Mouse (Mus musculus) liver, embryonic 11.5 days (tissue): ENCODE data around the gene 1700061G19Rik. TPM values are rescaled to one million over a fixed set of nuclear protein-coding genes. Genes with fewer than 3 reads are reported as not detected.

ENCODE experiments used
- ATAC-seq: fragments of 200-750 bp; cut with Nextera tagmentation; replicated peaks from 2 replicates; pipeline ENCODE4 v1.8.0; 2017; ENCODE audit warnings: moderate number of reproducible peaks, mild to moderate bottlenecking, moderate TSS enrichment, moderate library complexity; ENCODE audit not compliant: low FRiP score
- DNase-seq: peaks from one replicate; pipeline ENCODE4 v3.0.0-alpha.2; 2017; ENCODE audit warnings: low spot score
- H3K27ac ChIP-seq: fragments of 300-500 bp; sonication (generic); 2 replicates; pipeline ENCODE4 v1.5.1; 2014; ENCODE audit warnings: mild to moderate bottlenecking, low read depth, low read length, control low read depth
- H3K27me3 ChIP-seq: fragments of 300-500 bp; sonication (generic); replicated peaks from 2 replicates; pipeline ENCODE4 v1.6.1; 2014; ENCODE audit warnings: low read length, mixed read lengths; ENCODE audit not compliant: control insufficient read depth, insufficient read depth
- H3K36me3 ChIP-seq: fragments of 300-500 bp; sonication (generic); 2 replicates; pipeline ENCODE4 v1.6.1; 2014; ENCODE audit warnings: mild to moderate bottlenecking, low read length, moderate library complexity, mixed read lengths; ENCODE audit not compliant: control insufficient read depth, insufficient read depth
- H3K4me1 ChIP-seq: fragments of 300-500 bp; sonication (generic); replicated peaks from 2 replicates; pipeline ENCODE4 v1.6.1; 2014; ENCODE audit warnings: low read length, mixed read lengths; ENCODE audit not compliant: control insufficient read depth, insufficient read depth
- H3K4me2 ChIP-seq: fragments of 300-500 bp; sonication (generic); 2 replicates; pipeline ENCODE4 v1.6.1; 2014; ENCODE audit warnings: mild to moderate bottlenecking, control low read depth, moderate library complexity
- H3K4me3 ChIP-seq: fragments of 300-500 bp; sonication (generic); 2 replicates; pipeline ENCODE4 v1.5.1; 2014; ENCODE audit warnings: low read depth, low read length, control low read depth
- H3K9ac ChIP-seq: fragments of 300-500 bp; sonication (generic); 2 replicates; pipeline ENCODE4 v1.6.1; 2014; ENCODE audit warnings: low read depth, low read length, control low read depth
- H3K9me3 ChIP-seq: fragments of 300-500 bp; sonication (generic); 2 replicates; pipeline ENCODE4 v1.6.1; 2016; ENCODE audit warnings: low read length, inconsistent platforms, mixed read lengths; ENCODE audit not compliant: control insufficient read depth
- WGBS: fragments of 180-500 bp; shearing (Covaris S2); extraction: QIAGEN DNeasy Blood & Tissue Kit; methylation state at CpG from one replicate; pipeline ENCODE4 v1.1.7; 2014; 5-methylcytosine and 5-hydroxymethylcytosine counted together
- polyA plus RNA-seq: library from polyadenylated mRNA; unstranded; fragments of >200 nt; fragmentation: Nextera tagmentation; extraction: Ambion mirVana; gene quantifications from 2 replicates; pipeline ENCODE4 v1.2.1, GENCODE M21; 2014

The 1700061G19Rik gene
- polyA plus RNA-seq, result 0.26 TPM in 2 replicates

DNA sequence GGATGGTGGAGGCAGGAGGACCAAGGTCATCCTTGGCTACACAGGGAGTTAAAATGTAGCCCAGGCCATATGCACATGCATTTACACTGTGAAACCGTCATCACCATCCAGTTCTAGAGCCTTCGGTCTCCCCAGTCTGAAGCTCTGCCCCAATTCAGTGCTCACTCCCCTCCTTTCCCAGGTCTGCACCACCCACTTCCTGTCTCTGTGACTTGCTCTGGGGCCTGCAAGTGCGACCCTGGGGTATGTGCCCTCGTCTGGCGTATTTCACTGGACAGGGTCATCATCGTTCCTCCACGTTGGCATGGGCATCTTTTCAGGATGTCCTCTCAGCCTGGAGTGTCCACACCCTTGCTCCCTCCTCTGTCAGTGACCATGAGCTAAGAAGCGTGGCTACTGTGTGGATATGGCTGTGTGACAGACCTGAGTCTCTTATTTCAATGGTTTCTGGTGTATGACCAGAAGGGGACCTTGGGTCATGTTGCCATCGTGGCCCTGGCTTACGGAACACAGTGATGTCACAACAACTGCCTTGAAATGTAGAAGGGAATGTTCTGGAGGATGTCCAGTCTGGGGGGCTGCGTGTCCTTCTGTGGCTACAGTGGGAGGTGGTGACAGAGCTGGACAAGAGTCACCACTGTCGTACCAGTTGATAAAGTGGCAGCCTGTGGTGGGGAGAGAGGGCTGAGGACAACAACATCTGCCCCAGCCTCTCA, at the start of gene 1700061G19Rik:
1700061G19Rik (plus strand) TSS at position 542 of the 716 bp plus-strand sequence.
- no peak for ATAC-seq
- H3K36me3 ChIP-seq, result no peaks in the 10 kb centered on the region
- H3K4me2 ChIP-seq, result no peak within 1 kb of the TSS
- H3K9me3 ChIP-seq, result no peaks in the 10 kb centered on the region
- WGBS, result 72% methylated on average over 12 of the region's 12 CpGs
- H3K27ac ChIP-seq, result no peak within 1 kb of the TSS
- H3K27me3 ChIP-seq, result no peaks in the 10 kb centered on the region; the same call in 1 of the 2 replicates
- no peak within 1 kb of the TSS for H3K4me3 ChIP-seq
- peaks cover 2% of the 10 kb centered on the region for H3K4me1 ChIP-seq
- H3K9ac ChIP-seq, result no peak within 1 kb of the TSS
- no peak for DNase-seq

DNA sequence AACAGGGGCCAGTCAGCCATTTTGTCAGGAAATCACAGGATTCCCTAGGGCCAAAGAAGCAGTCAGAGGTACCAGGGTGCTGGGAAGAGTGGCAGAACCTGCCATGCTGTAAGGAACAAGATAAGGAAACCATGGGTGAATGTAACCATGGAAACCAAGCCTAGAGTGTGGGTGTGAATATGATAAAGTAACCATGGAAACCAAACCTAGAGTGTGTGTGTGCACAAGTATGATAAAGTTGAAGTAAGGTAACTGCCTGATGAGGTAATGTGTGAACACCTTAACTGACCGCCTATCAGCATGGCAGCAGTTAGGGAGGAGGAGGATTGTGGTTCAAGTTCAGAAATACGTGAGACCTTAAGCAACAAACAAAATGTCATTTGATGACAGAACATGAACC, 48.6 kb upstream of the 1700061G19Rik start:
- 40% methylated on average over 2 of the region's 2 CpGs for WGBS
- H3K9me3 ChIP-seq, result no peaks in the 10 kb centered on the region
- peak overlapping the region; percentile 4; the same call in 1 of the 2 replicates for H3K9ac ChIP-seq
- H3K27ac ChIP-seq, result peak overlapping the region; percentile 76
- peak overlapping the region; percentile 50 for H3K4me2 ChIP-seq
- H3K4me3 ChIP-seq, result no peak overlapping the region
- no peak for DNase-seq
- no peaks in the 10 kb centered on the region for H3K36me3 ChIP-seq
- peaks cover 13% of the 10 kb centered on the region for H3K27me3 ChIP-seq
- peaks cover 34% of the 10 kb centered on the region for H3K4me1 ChIP-seq
- peak; percentile 74 for ATAC-seq

DNA sequence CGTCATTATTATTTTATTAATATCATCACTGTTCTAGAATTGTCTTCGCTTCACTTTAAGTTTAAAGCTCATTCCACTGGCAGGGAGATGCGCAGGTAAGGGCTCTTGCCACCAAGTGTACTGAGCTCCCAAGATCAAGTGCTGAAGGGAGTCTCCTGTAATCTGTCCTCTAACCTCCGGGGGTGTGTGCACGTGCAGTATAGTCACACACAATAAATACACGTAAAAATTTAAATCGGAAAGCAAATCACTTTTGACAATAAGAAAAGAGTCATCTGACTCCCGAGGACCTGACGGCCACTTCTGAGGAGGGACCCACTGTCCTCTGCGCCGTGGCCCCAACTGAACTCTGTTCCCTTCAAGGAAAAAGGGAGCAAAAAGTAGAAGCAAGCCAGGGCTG, 46.1 kb upstream of the 1700061G19Rik start:
- H3K9me3 ChIP-seq, result no peaks in the 10 kb centered on the region
- DNase-seq (no peak), ATAC-seq (no peak)
- 32% methylated on average over 11 of the region's 11 CpGs for WGBS
- no peaks in the 10 kb centered on the region for H3K36me3 ChIP-seq
- H3K4me1 ChIP-seq, result peaks cover 34% of the 10 kb centered on the region
- peaks cover 13% of the 10 kb centered on the region for H3K27me3 ChIP-seq
- H3K27ac ChIP-seq, result 0 out of 2 replicates have a peak overlapping the region, but pooled peaks have one; percentile 11
- peak overlapping the region; percentile 93 for H3K4me2 ChIP-seq
- peak overlapping the region; percentile 86 for H3K4me3 ChIP-seq
- peak overlapping the region; percentile 83; the same call in 1 of the 2 replicates for H3K9ac ChIP-seq

DNA sequence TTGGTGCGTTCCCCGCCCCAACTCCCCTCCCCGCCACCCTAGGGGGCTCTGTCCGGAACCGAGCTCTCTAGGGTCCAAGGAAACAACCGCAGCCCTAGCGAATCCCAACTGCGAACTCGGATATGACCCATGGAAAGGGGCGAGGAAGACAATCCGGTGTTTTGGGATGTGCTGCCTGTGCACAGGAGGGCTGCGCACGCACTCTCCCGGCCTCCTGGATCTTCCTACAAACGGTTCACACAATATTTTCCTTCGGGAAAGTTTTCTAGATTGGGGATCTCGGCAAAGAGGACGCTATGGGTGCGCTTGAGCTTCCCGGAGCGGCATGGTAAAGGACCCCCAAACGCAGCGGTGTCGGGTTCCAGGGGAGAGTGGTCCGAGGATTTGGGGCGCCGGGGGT, 45.5 kb upstream of the 1700061G19Rik start:
- no peaks in the 10 kb centered on the region for H3K9me3 ChIP-seq
- H3K9ac ChIP-seq, result peak overlapping the region; percentile 83
- 1% methylated on average over 27 of the region's 27 CpGs for WGBS
- peaks cover 34% of the 10 kb centered on the region for H3K4me1 ChIP-seq
- H3K27ac ChIP-seq, result no peak overlapping the region
- peak overlapping the region; percentile 93 for H3K4me2 ChIP-seq
- H3K27me3 ChIP-seq, result peaks cover 13% of the 10 kb centered on the region
- DNase-seq (no peak), ATAC-seq (no peak)
- peak overlapping the region; percentile 86 for H3K4me3 ChIP-seq
- no peaks in the 10 kb centered on the region for H3K36me3 ChIP-seq

DNA sequence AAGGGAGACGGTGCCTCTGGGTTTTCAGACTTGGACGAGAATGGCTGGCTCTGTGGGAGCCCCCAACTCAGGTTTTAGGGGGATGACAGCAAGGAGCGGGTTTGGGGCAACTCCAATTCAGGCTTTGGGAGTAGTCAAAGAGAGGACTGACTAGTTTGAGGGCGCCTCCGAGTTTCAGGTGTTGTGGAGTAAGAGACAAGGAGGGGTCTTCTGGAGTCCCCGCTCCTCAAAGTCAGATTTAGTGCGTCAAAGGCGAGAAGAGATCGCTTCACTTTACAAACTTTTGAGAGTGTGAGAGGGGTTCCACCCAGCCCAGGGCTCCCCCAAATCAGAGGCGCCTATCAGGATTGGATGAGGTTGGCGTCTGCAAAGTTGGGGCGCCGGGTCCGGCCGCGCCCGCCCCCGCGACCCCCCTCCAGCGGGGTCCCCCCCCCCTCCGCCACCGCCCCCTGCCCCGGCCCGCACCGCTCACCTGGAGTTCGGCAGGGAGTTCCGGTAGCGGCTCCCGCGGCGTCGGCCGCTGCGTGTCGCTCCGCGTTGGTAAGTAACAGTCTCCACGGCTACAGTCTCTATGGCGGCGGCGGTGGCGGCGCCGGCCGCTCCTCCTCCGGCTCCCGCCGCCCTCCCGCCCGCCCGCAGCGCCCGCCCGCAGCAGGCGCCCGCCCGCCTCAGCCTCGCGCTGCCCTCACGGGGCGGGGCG, 44.7 kb upstream of the 1700061G19Rik start, which contains the start of gene Rfx2:
Rfx2 (minus strand) TSS at position 603 of the 700 bp plus-strand sequence.
- under 1% methylated on average over 46 of the region's 62 CpGs for WGBS
- Histone ChIP-seq H3K27ac (peak within 1 kb of the TSS; percentile 57; the same call in 1 of the 2 replicates), H3K36me3 (no peaks in the 10 kb centered on the region), H3K4me3 (peak within 1 kb of the TSS; percentile 86), H3K9ac (peak within 1 kb of the TSS; percentile 83), H3K4me2 (peak within 1 kb of the TSS; percentile 93), H3K9me3 (no peaks in the 10 kb centered on the region), H3K27me3 (peaks cover 13% of the 10 kb centered on the region), H3K4me1 (peaks cover 31% of the 10 kb centered on the region)
- ATAC-seq (no peak), DNase-seq (peak; percentile 53)

DNA sequence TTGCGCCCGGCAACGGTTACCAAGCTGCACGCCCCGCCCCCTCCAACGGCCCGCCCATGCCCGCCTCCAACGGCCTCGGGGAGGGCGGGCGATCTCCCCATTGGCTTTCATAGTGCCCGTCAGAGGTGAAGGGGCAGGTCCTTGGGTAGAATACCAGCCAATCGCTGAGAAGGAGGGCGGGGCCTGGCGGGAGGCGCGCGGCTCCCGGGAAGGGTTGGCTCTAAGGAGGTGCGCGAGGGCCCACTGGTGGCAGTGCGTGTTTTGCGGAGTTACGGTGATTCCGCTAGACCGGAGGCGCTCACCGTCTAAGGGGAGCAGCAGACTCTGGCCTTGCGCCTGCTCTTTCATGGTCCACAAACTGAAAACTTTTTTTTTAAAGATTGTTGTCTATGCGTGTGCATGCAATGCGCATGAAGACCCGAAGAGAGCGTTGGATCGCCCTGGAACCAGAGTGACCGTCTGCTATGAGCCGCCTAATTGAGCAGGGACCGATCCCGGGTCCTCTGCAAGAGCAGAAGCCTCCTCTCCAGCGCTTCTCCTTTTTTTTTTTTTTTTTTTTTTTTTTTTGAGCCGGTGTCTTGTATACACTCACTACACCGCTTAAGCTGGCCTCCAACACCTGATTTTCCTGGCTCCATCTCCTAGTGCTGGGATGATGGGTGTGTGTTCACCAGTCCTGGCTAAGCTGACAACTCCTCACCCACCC, 44.0 kb upstream of the 1700061G19Rik start:
- Histone ChIP-seq H3K4me2 (peak overlapping the region; percentile 93), H3K27me3 (peaks cover 13% of the 10 kb centered on the region), H3K27ac (no peak overlapping the region), H3K4me1 (peaks cover 27% of the 10 kb centered on the region), H3K36me3 (no peaks in the 10 kb centered on the region), H3K4me3 (peak overlapping the region; percentile 86), H3K9me3 (no peaks in the 10 kb centered on the region), H3K9ac (peak overlapping the region; percentile 83; the same call in 1 of the 2 replicates)
- DNase-seq (peak; percentile 98), ATAC-seq (peak; percentile 95)
- under 1% methylated on average over 40 of the region's 42 CpGs for WGBS

DNA sequence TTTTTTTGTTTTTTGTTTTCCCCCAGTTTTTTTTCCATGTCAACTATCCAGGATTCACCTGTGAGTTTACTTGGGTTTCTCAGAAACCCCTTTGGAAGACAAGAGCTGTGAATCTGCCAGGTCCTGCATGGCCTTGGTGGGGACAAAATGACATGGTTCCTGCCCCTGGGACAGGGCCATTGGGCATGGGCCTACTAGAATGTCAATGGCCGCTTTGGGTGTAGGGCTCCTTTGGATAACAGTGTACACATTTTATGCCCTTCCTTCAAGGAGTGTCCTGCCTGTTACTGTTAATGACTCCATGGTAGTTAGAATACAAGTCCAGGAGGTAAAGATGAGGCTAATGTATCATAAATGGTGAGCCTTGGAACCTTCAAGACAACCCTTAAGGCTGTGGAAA, 42.4 kb upstream of the 1700061G19Rik start:
- no peaks in the 10 kb centered on the region for H3K36me3 ChIP-seq
- ATAC-seq (no peak), DNase-seq (no peak)
- H3K4me3 ChIP-seq, result no peak overlapping the region
- H3K4me2 ChIP-seq, result no peak overlapping the region
- H3K27me3 ChIP-seq, result peaks cover 13% of the 10 kb centered on the region
- no peak overlapping the region for H3K27ac ChIP-seq
- H3K9me3 ChIP-seq, result no peaks in the 10 kb centered on the region
- WGBS, result 83% methylated on average over 1 of the region's 1 CpGs
- H3K9ac ChIP-seq, result no peak overlapping the region
- peaks cover 14% of the 10 kb centered on the region for H3K4me1 ChIP-seq

DNA sequence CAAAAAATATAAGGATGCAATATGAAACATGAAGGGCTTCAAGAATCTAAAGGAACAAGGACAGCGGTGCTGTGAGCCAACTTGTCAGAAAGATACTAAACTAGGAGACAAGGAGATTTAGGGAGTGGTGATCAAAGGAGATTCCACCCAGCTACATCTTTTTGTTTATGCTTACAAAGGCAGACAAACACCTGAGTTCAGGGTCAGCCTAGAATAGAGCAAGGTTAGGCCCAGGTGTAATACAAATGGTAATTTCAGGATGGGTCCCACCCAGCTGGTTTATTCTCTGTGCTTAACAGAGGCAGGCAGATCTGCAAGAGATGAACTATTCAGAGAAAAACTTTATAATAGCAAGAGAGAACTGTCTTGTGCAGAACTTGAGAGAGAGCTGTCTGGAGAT, 41.9 kb upstream of the 1700061G19Rik start:
- DNase-seq (no peak), ATAC-seq (no peak)
- Histone ChIP-seq H3K4me2 (no peak overlapping the region), H3K36me3 (no peaks in the 10 kb centered on the region), H3K9me3 (no peaks in the 10 kb centered on the region), H3K27ac (no peak overlapping the region), H3K4me3 (no peak overlapping the region), H3K9ac (no peak overlapping the region), H3K4me1 (peaks cover 12% of the 10 kb centered on the region), H3K27me3 (peaks cover 13% of the 10 kb centered on the region)
- WGBS, result 86% methylated on average over 1 of the region's 1 CpGs
